Mouse (Mus musculus): ENCODE results near the gene Olfr527. TPM values are rescaled to one million over a fixed set of nuclear protein-coding genes. Genes with fewer than 3 reads are reported as not detected.

Gene Olfr527
- polyA plus RNA-seq (2011; ENCODE audit: insufficient read length, low read depth, missing spikeins) = not detected in 2 replicates

DNA sequence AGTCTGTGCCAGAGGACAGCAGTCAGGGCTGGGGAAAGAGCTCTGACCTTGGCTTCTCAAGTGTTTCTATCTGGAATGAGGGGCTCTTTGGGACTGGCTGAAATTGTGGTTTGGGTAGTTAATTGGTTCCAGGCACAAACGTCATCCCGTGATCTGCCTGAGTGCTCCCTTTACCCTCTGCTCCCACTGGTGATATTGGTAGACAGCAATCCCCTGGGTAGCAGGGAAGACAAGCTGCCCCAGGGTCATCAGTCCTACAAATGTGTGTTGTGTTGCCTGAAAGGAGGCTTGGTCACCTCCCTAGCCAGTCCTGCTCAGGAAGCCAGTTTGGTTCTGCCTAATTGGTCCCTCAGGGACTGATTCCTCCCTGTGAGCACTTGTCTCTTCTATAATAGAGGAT, at the start of gene Olfr527:
Olfr527 (plus strand) TSS at position 301 of the 400 bp plus-strand sequence.
- TF ChIP-seq POLR2A (IDR thresholded peaks at IDR 0.05; ENCODE audit: low read depth, low read length) (no peak), CTCF (IDR thresholded peaks at IDR 0.05; ENCODE audit: borderline replicate concordance, insufficient read depth, low read length) (no peak)
- Histone ChIP-seq H3K4me1 (ENCODE audit: control insufficient read depth, insufficient read depth, low read length) (no peaks in the 10 kb centered on the region), H3K4me3 (ENCODE audit: insufficient read depth, low read length) (no peak within 1 kb of the TSS), H3K27ac (ENCODE audit: insufficient read depth, low read length) (no peak within 1 kb of the TSS)

DNA sequence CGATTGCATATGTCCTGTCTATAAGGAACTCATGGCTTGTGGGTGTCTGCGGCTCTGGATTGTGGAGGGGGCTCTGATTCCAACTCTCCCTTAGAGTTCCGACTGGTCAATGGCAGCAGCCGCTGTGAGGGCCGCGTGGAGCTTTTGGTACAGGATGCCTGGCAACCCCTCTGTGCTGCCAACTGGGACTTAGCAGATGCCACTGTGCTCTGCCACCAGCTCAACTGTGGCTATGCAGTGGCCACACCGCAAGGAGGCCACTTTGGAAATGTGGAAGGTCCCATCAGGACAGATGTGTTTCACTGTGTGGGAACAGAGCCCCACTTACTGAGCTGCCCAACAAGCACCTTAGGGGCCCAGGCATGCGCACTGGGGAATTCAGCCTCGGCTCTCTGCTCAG, 38.1 kb upstream of the Olfr527 start:
- TF ChIP-seq POLR2A (IDR thresholded peaks at IDR 0.05; ENCODE audit: low read depth, low read length) (no peak), CTCF (IDR thresholded peaks at IDR 0.05; ENCODE audit: borderline replicate concordance, insufficient read depth, low read length) (no peak)
- Histone ChIP-seq H3K4me1 (ENCODE audit: control insufficient read depth, insufficient read depth, low read length) (no peaks in the 10 kb centered on the region), H3K27ac (ENCODE audit: insufficient read depth, low read length) (no peak overlapping the region), H3K4me3 (ENCODE audit: insufficient read depth, low read length) (no peak overlapping the region)

DNA sequence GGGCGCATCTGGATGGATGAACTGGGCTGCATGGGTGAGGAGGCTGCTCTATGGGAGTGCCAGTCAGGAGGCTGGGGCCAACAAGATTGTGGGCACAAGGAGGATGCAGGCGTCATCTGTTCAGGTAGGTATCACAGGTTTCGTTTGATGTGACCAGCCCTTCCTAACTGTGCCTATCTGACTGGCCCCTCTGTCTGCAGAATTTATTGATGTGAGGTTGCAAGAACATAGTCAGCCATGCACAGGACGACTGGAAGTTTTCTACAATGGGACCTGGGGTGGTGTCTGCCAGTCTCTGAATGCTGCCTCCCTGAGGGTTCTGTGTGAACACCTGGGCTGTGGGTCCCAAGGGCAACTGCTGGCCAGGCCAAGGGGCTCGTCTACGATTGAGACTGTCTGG, 36.9 kb upstream of the Olfr527 start:
- Histone ChIP-seq H3K4me3 (ENCODE audit: insufficient read depth, low read length) (no peak overlapping the region), H3K4me1 (ENCODE audit: control insufficient read depth, insufficient read depth, low read length) (no peaks in the 10 kb centered on the region), H3K27ac (ENCODE audit: insufficient read depth, low read length) (no peak overlapping the region)
- TF ChIP-seq CTCF (IDR thresholded peaks at IDR 0.05; ENCODE audit: borderline replicate concordance, insufficient read depth, low read length) = no peak
- TF ChIP-seq POLR2A (IDR thresholded peaks at IDR 0.05; ENCODE audit: low read depth, low read length) = no peak

DNA sequence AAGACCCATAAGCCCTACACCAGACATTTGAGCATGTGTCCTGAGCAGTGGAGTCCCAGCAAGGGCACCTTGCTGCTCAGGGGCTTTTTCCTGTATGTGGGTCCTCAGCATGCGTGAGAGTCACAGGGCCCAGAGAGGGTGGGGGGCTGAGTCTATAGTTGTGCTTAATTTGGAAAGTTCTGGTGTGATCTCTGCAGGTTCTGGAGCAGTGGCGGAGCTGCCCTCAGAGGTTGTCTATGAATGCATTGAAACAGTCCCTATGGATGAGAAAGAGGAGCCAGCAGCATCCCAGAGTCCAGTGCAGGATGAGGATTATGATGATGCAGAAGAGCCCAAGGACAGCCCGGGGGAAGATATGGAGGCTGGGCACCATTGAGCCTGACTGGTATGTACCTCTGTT, 34.4 kb upstream of the Olfr527 start:
- TF ChIP-seq CTCF (IDR thresholded peaks at IDR 0.05; ENCODE audit: borderline replicate concordance, insufficient read depth, low read length) = no peak
- no peak for TF ChIP-seq POLR2A (IDR thresholded peaks at IDR 0.05; ENCODE audit: low read depth, low read length)
- Histone ChIP-seq H3K4me1 (ENCODE audit: control insufficient read depth, insufficient read depth, low read length) (no peaks in the 10 kb centered on the region), H3K27ac (ENCODE audit: insufficient read depth, low read length) (no peak overlapping the region), H3K4me3 (ENCODE audit: insufficient read depth, low read length) (no peak overlapping the region)

DNA sequence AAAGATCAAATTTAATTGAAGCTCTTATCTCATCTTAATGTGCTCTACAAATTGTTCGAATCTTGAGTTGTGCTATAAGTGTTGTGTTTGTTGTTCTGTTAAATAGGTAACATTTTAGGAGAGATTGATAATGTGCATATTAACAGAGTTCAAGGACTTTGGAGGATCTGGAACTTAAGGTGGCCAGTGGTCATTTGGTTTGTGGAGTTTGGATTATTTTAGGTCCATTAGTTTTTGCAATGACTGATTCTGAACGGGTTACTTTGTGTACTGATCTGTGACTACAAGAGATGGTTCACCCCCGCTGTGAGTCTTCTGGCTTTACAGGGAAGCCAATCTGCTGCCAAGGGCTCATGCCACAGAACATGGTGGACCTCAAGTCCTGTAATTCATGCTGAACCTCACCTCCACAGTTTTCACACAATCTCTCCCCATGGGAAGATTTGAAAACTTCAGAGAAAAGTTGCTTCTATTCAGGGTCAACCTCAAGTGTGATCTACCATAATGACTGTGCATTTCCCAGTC, 13.9 kb upstream of the Olfr527 start:
- Histone ChIP-seq H3K27ac (ENCODE audit: insufficient read depth, low read length) (no peak overlapping the region), H3K4me3 (ENCODE audit: insufficient read depth, low read length) (no peak overlapping the region), H3K4me1 (ENCODE audit: control insufficient read depth, insufficient read depth, low read length) (no peaks in the 10 kb centered on the region)
- TF ChIP-seq POLR2A (IDR thresholded peaks at IDR 0.05; ENCODE audit: low read depth, low read length) (no peak), CTCF (IDR thresholded peaks at IDR 0.05; ENCODE audit: borderline replicate concordance, insufficient read depth, low read length) (no peak)

DNA sequence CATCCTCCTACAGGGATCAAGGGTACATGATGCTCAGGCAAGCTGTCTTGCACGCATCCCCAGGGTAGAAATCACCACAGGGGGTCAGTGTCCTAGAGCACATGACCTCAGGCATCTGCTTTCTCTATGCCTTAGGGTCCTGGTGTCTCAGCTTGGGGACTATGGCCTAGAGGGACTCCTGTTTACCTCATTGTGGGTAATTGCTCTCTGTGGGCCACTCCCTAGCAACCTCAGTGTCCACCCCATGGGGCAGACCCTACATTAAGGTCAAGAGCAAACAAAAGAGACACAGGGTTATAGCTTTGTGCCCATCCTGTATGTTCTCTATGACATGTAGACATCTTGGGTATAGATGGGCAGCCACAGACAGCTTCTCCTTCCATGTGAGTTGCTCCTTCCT, 13.3 kb upstream of the Olfr527 start, which contains the start of gene Olfr525:
Olfr525 (plus strand) TSS at position 301 of the 400 bp plus-strand sequence.
- Histone ChIP-seq H3K4me3 (ENCODE audit: insufficient read depth, low read length) (no peak within 1 kb of the TSS), H3K27ac (ENCODE audit: insufficient read depth, low read length) (no peak within 1 kb of the TSS), H3K4me1 (ENCODE audit: control insufficient read depth, insufficient read depth, low read length) (no peaks in the 10 kb centered on the region)
- TF ChIP-seq CTCF (IDR thresholded peaks at IDR 0.05; ENCODE audit: borderline replicate concordance, insufficient read depth, low read length) (no peak), POLR2A (IDR thresholded peaks at IDR 0.05; ENCODE audit: low read depth, low read length) (no peak)

DNA sequence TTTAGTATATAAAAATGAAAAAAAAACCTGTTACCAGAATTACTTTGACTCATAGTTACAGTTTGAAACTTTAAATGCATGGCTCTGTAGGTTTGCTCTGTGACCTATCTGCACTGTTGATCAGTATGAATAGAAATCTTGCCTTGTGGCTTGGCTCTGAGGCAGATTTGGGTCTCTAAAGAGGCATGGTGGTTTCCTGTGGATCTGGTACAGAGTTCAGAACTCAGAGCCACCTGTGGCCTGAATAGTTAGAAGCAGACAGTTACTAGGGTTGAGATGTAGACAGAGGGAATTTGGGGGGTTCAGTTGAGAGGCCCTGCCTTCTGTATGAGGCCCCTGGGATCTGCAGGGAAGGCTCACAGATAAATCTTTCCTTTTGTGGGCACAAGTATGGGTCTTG, 12.7 kb upstream of the Olfr527 start:
- Histone ChIP-seq H3K4me1 (ENCODE audit: control insufficient read depth, insufficient read depth, low read length) (no peaks in the 10 kb centered on the region), H3K27ac (ENCODE audit: insufficient read depth, low read length) (no peak overlapping the region), H3K4me3 (ENCODE audit: insufficient read depth, low read length) (no peak overlapping the region)
- no peak for TF ChIP-seq CTCF (IDR thresholded peaks at IDR 0.05; ENCODE audit: borderline replicate concordance, insufficient read depth, low read length)
- no peak for TF ChIP-seq POLR2A (IDR thresholded peaks at IDR 0.05; ENCODE audit: low read depth, low read length)

DNA sequence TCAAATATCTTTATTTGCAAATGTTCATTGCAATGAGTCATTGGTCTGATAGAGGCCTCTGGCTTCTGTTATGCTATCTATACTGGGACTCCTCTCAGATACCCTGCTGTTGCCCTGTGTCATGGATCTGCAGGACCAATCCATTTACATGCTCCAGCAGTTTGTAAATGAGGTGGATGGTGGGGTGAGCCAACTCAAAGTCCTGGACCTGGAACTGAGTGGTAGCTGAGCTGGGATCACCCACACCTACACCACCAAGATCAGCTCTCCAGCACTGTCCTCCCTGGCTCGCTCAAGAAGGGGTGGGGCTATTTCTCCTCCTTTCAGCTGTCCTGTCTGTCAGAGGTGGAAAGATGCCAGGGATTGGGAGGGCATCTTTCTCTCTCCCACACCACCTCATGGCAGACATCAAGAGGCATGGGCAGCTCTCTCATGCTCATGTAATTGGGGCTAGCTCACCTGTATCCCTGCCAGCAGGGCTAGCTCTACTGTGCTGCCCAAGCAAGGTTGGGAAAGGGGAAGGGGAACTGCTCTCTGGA, 4.0 kb upstream of the Olfr527 start:
- TF ChIP-seq CTCF (IDR thresholded peaks at IDR 0.05; ENCODE audit: borderline replicate concordance, insufficient read depth, low read length) (no peak), POLR2A (IDR thresholded peaks at IDR 0.05; ENCODE audit: low read depth, low read length) (no peak)
- no peak overlapping the region for H3K4me3 ChIP-seq (ENCODE audit: insufficient read depth, low read length)

DNA sequence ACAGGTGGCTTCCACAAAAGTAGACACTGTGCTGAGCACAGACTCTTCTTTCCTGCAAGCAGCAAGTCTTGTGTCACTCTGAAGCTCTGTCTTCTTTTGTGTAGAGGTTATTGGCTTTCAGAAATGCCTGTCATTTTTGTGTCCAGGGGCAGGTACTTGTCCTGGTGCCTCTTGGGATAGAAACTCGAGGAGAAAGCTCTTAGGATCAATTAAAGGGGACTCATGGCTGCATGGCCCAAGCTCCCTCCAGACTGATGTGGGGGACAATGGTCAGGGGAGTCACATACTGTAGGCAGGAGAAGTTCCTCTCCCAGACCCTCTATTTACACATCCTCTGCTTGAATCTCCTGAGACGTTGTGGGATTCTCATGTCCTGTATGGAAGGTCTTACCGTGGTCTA, 27.8 kb downstream of the Olfr527 start, which contains the start of gene Olfr60:
Olfr60 (minus strand) TSS at position 101 of the 400 bp plus-strand sequence.
- Histone ChIP-seq H3K4me3 (ENCODE audit: insufficient read depth, low read length) (no peak within 1 kb of the TSS), H3K4me1 (ENCODE audit: control insufficient read depth, insufficient read depth, low read length) (no peaks in the 10 kb centered on the region), H3K27ac (ENCODE audit: insufficient read depth, low read length) (no peak within 1 kb of the TSS)
- TF ChIP-seq POLR2A (IDR thresholded peaks at IDR 0.05; ENCODE audit: low read depth, low read length) = no peak
- no peak for TF ChIP-seq CTCF (IDR thresholded peaks at IDR 0.05; ENCODE audit: borderline replicate concordance, insufficient read depth, low read length)

More for the DNA sequence above, 4.0 kb upstream of the Olfr527 start:
- no peaks in the 10 kb centered on the region for H3K4me1 ChIP-seq (ENCODE audit: control insufficient read depth, insufficient read depth, low read length)
- no peak overlapping the region for H3K27ac ChIP-seq (ENCODE audit: insufficient read depth, low read length)

DNA sequence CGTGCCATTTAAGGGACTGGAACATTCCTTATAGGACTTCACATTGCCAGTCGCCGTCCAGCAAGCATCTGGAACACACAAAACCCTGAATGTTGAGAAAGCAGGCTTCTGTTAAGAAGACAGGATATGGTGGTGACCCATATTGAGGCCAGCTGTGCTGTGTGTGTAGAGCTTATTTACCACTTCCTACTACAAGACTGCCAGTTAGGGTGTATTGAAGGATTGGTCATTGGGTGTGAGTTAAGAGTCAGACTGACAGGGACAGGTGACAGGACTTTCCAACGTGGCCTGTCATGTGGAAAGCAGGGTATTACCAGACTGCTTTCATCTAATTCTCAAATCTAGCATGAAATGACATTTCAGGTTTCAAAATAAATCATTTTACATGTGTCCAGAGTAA, 40.5 kb downstream of the Olfr527 start:
- Histone ChIP-seq H3K4me3 (ENCODE audit: insufficient read depth, low read length) (no peak overlapping the region), H3K27ac (ENCODE audit: insufficient read depth, low read length) (no peak overlapping the region), H3K4me1 (ENCODE audit: control insufficient read depth, insufficient read depth, low read length) (no peaks in the 10 kb centered on the region)
- TF ChIP-seq CTCF (IDR thresholded peaks at IDR 0.05; ENCODE audit: borderline replicate concordance, insufficient read depth, low read length) (no peak), POLR2A (IDR thresholded peaks at IDR 0.05; ENCODE audit: low read depth, low read length) (no peak)
